Mouse (Mus musculus) E14TG2a.4 (cell line): ENCODE measurements around the gene Terf2ip.

Experiments used
- CTCF ChIP-seq: conservative IDR thresholded peaks from 2 replicates; pipeline ENCODE4 v1.5.1; 2014; ENCODE audit warnings: low read length
- NANOG ChIP-seq: IDR thresholded peaks from 2 replicates; pipeline ENCODE4 v1.6.1; 2014; ENCODE audit warnings: borderline replicate concordance, low read length, mixed read lengths

DNA sequence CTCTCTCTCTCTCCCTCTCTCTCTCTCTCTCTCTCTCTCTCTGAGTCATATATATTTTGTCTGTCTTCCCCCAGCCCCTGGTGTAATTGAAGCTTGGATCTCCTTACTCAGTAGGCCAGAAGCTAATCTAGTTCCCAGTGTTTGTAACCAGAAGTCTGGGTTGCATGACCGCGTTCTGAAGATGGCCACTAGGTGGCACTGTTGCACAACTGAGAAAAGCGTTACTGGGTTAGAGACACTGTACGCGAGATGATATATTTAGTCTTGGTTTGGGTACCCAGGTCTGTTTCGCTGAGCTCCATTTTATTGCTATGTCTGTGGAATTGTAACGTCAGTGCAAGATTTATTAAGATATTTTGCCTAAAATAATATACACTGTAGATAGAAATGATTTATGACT lies 34.7 kb downstream of the Terf2ip start:
- peak; percentile 87 for TF ChIP-seq CTCF
- TF ChIP-seq NANOG = no peak
